Mouse (Mus musculus) left cerebral cortex, postnatal 25 days (tissue): ENCODE data around the gene Trappc12. TPM values are rescaled to one million over a fixed set of nuclear protein-coding genes. Genes with fewer than 3 reads are reported as not detected.
"Not testable (repeated sequence)": the region's sequence is repeated elsewhere in the genome, so short reads cannot be mapped to it uniquely, and the experiment has no call there.

Experiments used
- DNase-seq, 2 experiments: peaks; one replicate each; pipeline ENCODE4 v3.0.0; 2022; ENCODE audit warnings: low spot score in 2 of 2, mixed read lengths in 1 of 2
- intact Hi-C: fragments of 180-260 bp; cut with DNase I; formaldehyde crosslinking; loops from one replicate; pipeline ENCODE4 v1.15.1; 2025
- total RNA-seq, 2 experiments: library from RNA; stranded (reverse); gene quantifications; 2 replicates each; pipeline ENCODE4 v1.2.3; 2021

Trappc12 gene
- total RNA-seq, 2 experiments from 2014 or later, result 53.8 to 57.7 TPM

DNA sequence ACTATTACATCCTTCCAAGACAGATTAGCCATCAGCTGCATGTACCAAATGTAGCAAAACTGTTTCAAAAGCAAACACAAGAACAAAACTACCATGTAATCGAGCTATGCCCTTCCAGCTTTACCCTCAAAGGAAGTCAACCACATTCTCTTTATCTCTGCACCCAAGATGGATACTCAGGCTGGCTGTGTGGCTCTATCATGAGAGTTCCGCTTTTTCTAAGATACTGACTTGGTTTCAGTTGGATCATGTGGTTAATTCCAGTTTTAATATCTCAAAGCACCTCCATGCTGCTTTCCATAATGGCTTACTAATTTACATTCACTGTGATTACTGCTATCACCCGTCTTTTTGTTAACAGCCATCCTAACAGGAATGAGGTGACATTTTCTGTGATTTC, 6.9 kb downstream of the Trappc12 start:
- intact Hi-C loops, result no loop called here
- DNase-seq, result no peak

DNA sequence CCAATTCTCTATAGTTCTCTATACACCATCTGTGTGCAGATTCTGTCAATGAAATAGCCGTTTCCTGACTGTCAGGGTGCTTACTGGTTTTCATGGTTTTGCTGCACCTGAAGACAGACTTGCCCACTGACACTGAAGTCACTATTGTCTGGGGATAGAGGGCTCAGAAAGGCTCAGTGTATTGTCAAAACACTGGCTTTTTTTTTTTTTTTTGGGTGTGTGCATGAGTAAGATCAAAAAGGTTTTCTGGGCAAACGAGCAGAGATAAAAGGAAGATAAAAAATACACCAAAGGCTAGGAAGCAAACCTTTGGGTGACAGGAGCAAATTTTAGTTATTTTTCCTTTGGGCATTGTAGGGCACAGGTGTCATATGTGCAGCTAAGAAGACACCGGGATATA, 15.0 kb downstream of the Trappc12 start:
- intact Hi-C loops, result no loop called here
- no peak for DNase-seq

GRCm38 (mm10) chr12:28734271-28734670, 16.0 kb downstream of the Trappc12 start:
- intact Hi-C loops, result no loop called here
- DNase-seq, result no peak

GRCm38 (mm10) chr12:28733520-28734245, 16.6 kb downstream of the Trappc12 start:
- DNase-seq, intact Hi-C loops: not testable (repeated sequence)

- intact Hi-C loops, result no loop called here
- DNase-seq, result no peak
These were observed 17.6 kb downstream of the Trappc12 start for GRCm38 (mm10) chr12:28732631-28733030.

DNA sequence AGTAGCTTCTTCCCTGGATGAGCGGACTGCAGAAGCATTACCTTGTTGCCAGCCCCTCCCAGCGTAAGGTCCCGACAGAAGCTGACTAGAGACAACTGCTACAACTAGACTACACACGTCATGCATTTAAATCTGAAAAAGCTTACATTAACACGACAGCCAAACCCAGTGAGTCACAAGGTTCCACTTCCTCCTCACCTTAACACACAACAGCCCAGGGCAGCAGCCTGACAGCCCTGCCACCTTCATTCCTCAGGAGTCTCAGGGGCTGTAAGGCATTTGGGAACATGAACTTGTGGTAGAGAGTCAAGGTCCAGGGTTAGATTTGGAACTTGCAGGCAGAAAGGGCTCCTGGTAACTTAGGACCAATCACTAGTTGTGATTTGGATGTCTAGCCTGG, 23.2 kb downstream of the Trappc12 start:
- no peak for DNase-seq
- intact Hi-C loops, result no loop called here

- intact Hi-C loops, result no loop called here
- no peak for DNase-seq
These were observed 24.1 kb downstream of the Trappc12 start for GRCm38 (mm10) chr12:28726204-28726603.

DNA sequence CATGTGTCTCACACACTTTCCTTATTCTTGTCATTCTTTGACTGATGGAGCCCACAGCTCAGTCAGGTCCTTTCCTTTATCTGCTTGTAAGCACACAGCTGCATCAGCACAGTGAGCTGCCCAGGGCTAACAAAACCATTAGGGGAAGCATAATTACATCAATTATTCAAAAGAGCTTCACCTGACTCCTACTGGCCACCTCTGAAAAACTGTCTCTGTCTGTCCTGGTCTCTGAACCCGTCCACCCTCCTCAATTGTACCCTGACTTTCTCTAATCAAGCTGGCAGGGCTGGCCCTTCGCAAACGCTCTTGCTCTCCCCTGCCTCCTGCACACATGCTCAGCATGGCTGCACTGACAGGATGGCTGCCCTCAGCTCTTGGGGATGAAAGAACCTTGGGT, 25.9 kb downstream of the Trappc12 start:
- intact Hi-C loops, result no loop called here
- DNase-seq, result no peak

GRCm38 (mm10) chr12:28718106-28718505, 32.2 kb downstream of the Trappc12 start:
- DNase-seq, result no peak

DNA sequence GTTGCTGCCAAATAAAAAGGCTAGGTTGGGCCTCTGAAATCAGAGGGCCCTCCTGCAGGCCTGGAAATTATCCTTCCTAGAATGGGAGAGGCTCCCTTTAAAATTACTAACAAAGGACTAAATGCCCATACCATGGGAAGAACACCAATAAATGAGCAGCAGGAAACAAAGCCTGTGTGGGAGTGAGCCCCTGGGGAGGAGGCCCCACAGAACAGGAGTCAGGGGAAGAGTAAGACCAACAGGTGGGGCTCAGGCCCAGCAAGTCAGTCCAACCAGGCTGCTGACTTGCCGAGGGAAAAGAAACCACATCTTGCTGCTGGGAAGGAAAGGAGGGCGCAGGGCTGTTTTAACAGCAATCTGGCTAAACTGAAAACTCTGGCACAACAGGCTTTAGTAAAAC, 33.2 kb downstream of the Trappc12 start:
- no peak for DNase-seq
- intact Hi-C loops, result no loop called here

More at GRCm38 (mm10) chr12:28718106-28718505, 32.2 kb downstream of the Trappc12 start:
- intact Hi-C loops, result no loop called here

DNA sequence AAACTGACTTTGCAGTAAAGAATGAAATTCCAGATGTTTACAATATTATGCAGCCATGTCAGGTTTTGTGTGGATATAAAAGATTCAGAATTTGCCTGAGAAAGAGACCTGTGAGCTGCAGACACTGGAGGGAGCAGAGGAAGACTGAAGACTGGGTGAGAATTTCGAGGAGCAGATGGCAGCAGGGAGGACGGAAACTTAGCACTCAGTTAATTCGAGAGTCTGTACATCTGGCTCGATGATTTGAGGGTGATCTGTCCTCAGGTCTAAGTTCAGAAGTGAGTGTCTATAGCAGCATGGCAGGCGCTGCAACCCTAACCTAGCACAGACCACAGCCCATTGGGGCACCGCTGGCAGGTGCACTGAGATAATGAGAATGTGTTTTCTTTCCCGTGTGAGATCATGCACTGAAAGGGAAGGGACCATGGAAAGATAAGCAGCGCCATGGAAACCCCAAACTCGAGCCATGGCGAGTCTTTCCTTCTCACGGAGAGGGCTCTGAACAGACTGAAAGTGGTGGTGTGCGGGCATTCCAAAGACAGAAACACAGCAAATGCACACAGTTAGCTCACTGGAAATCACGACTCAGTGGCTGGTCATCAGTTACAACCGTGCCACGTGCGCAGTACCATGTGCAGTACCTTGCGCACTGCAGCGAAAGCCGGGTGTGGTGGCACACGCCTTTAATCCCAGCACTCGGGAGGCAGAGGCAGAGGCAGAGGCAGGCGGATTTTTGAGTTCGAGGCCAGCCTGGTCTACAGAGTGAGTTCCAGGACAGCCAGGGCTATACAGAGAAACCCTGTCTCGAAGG, 35.2 kb downstream of the Trappc12 start:
- intact Hi-C loops, result loop anchor here (5.0 kb wide), 2 partner anchors 67 to 162 kb away; no protein-coding TSS in a partner anchor
- DNase-seq, result peak; percentile 43 to 84

GRCm38 (mm10) chr12:28710566-28711185, 39.6 kb downstream of the Trappc12 start:
- DNase-seq, result peak; percentile 81 to 98
- intact Hi-C loops, result loop anchor here (5.0 kb wide), 2 partner anchors 72 to 167 kb away; no protein-coding TSS in a partner anchor

- intact Hi-C loops, result no loop called here
- DNase-seq, result no peak
These were observed 42.1 kb downstream of the Trappc12 start for GRCm38 (mm10) chr12:28708154-28708553.

DNA sequence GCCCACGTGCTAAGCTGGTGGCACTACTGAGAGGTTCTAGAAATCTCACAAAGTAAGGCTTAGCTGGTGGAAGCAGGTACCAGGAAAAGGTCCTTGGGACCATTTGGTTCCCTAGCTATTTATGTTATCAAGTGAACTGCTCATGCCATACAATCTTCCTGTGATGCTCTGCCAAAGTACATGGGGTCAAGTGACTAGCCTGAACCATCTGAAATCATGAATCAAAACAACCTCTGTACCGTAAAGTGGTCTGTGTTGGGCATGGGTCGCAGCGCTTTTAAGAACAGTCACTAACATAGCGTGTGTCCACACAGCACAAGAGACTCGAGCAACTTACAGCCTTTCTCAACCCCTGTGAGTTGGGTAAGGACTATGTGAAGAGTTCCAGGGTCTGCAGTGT, 45.1 kb downstream of the Trappc12 start:
- intact Hi-C loops, result no loop called here
- DNase-seq, result no peak

- DNase-seq, result no peak
- intact Hi-C loops, result loop anchor here (5.0 kb wide), 3 partner anchors 48 to 268 kb away; partner anchors contain the start of genes Eipr1 and Trappc12
These were observed 45.9 kb downstream of the Trappc12 start for GRCm38 (mm10) chr12:28704381-28704780.

- intact Hi-C loops, result loop anchor here (2.0 to 5.0 kb wide), 4 partner anchors 51 to 271 kb away; partner anchors contain the start of genes Eipr1 and Trappc12
- peak; percentile 57 to 61 for DNase-seq
These were observed 49.0 kb downstream of the Trappc12 start for GRCm38 (mm10) chr12:28701302-28701701.

DNA sequence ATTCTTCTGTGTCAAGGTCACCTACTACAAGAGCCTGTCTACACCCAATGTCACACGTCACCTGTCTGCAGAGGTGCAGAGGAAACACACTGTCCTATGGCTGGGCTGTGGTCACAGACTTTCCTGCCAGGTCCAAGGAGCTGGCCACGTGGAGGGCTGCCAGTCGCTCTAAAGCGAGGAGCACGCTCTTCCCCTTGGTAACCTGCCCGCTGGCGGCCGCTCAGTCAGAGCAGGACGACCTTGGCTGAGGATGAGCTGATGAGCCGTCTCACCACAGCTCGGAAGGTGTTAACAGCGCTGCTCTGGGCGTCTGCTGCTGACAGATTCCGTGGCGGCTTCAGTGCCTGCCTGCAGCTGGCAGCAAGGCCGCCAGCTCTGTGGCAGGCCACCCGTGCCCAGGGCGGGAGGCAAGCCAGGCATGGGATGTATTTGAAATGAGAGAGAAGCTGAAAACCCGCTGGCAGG, 49.7 kb downstream of the Trappc12 start:
- intact Hi-C loops, result loop anchor here (1.0 to 5.0 kb wide), 5 partner anchors 52 to 441 kb away; partner anchors contain the start of genes Eipr1 and Trappc12
- peak; percentile 59 to 74 for DNase-seq

DNA sequence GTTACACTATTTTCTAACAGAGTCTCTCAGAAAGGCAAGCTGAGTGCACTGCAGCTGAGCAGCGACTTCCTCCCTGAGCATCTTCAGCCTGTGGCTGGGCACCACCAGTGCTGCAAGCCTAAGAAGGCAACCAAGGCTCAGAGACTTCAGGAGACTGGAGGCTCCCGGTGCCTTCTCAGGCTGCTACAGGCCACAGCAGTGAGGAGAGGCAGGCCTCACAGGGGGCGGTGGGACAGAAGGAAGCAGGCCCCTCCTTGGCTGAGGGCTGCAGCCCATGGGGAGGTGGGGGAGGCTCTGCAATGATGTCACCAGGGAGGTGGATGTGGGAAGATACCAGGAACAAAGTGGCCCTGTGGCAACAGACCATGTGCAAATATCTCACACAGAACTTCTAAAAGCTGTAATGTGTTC, 50.2 kb downstream of the Trappc12 start:
- peak; percentile 40 to 50 for DNase-seq
- intact Hi-C loops, result loop anchor here (1.0 to 5.0 kb wide), 5 partner anchors 52 to 441 kb away; partner anchors contain the start of genes Eipr1 and Trappc12

GRCm38 (mm10) chr12:28699656-28700055, 50.6 kb downstream of the Trappc12 start:
- peak; percentile 88 to 89 for DNase-seq
- intact Hi-C loops, result loop anchor here (1.0 to 5.0 kb wide), 6 partner anchors 53 to 442 kb away; partner anchors contain the start of genes Eipr1 and Trappc12

DNA sequence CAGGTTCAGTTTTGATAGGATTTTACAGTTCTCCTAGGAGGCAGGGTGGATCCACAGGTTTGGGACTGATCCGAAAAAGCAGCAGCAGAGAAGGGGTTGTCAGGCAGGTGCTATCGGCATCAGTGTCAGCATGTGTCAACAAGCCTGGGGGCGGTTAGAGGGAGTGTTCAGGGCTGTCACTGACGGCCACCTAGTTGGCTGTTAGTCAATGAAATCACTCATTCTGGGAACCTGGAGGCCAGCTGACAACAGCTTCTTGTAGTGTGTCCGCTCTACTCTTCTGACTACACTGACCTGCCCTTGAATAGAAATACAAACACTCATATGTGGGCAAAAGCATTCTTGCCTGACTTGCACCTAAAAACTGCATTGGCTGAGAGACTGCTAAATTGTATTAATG, 51.2 kb downstream of the Trappc12 start:
- no peak for DNase-seq
- intact Hi-C loops, result loop anchor here (2.0 kb wide), 1 partner anchor 132 kb away; no protein-coding TSS in a partner anchor
